Mouse (Mus musculus) CH12.LX (cell line): ENCODE measurements around the gene Zfp324. TPM values are rescaled to one million over a fixed set of nuclear protein-coding genes. Genes with fewer than 3 reads are reported as not detected.

Source experiments
- DNase-seq: peaks from one replicate; pipeline ENCODE4 v3.0.0-alpha.2; 2013; ENCODE audit errors: extremely low read depth
- H3K27ac ChIP-seq: 2 replicates; pipeline ENCODE4 v1.5.1; 2012; ENCODE audit warnings: low read depth, mild to moderate bottlenecking, control low read depth, moderate library complexity; ENCODE audit not compliant: insufficient read depth
- H3K27me3 ChIP-seq: replicated peaks from 2 replicates; pipeline ENCODE3; 2012; ENCODE audit warnings: inconsistent platforms
- H3K36me3 ChIP-seq, 2 experiments: replicated peaks in 1 of 2; 2 replicates each; pipeline versions ENCODE3 to v1.6.1; 2012; ENCODE audit warnings: inconsistent platforms in 1 of 2, low read length in 1 of 2, mild to moderate bottlenecking in 1 of 2, mixed read lengths in 1 of 2, moderate library complexity in 1 of 2; ENCODE audit not compliant: control insufficient read depth in 1 of 2, insufficient read depth in 1 of 2
- H3K4me1 ChIP-seq, 2 experiments: 2 replicates each; pipeline ENCODE4 v1.6.1; 2012; ENCODE audit warnings: inconsistent platforms in 1 of 2, moderate library complexity in 1 of 2; ENCODE audit not compliant: insufficient read depth in 2 of 2, control insufficient read depth in 1 of 2
- H3K4me2 ChIP-seq: 2 replicates; pipeline ENCODE4 v1.6.1; 2012; ENCODE audit warnings: low read depth, mild to moderate bottlenecking, control low read depth; ENCODE audit not compliant: poor library complexity, insufficient read depth, severe bottlenecking
- H3K4me3 ChIP-seq, 3 experiments: fragments of 150-350 bp in 1 of 3; sonication (generic) in 1 of 3; replicated peaks in 1 of 3; 2 replicates each; pipeline versions ENCODE3 to v1.5.1; 2011 to 2012; ENCODE audit warnings: low read depth in 2 of 3, low read length in 2 of 3, mild to moderate bottlenecking in 2 of 3, moderate library complexity in 2 of 3, control low read depth in 1 of 3, improper control_type of control experiment in 1 of 3, inconsistent platforms in 1 of 3, mixed read lengths in 1 of 3; ENCODE audit not compliant: poor library complexity in 1 of 3
- H3K79me2 ChIP-seq: replicated peaks from 2 replicates; pipeline ENCODE4 v1.6.1; 2012; ENCODE audit warnings: mild to moderate bottlenecking, moderate library complexity; ENCODE audit not compliant: control insufficient read depth, poor library complexity, insufficient read depth, severe bottlenecking; ENCODE audit errors: extremely low read depth
- H3K9ac ChIP-seq: 2 replicates; pipeline ENCODE4 v1.6.1; 2012; ENCODE audit warnings: low read depth, mild to moderate bottlenecking, control low read depth, moderate library complexity; ENCODE audit not compliant: insufficient read depth
- H3K9me3 ChIP-seq: replicated peaks from 2 replicates; pipeline ENCODE3; 2012; ENCODE audit warnings: low read length, inconsistent platforms, mixed read lengths
- BHLHE40 ChIP-seq: IDR thresholded peaks from 2 replicates; pipeline ENCODE4 v1.6.1; 2011; ENCODE audit warnings: mild to moderate bottlenecking, low read depth, low read length, improper control_type of control experiment
- CHD2 ChIP-seq: IDR thresholded peaks from 2 replicates; pipeline ENCODE4 v1.6.1; 2011; ENCODE audit warnings: low read length, improper control_type of control experiment
- E2F4 ChIP-seq: IDR thresholded peaks from 2 replicates; pipeline ENCODE4 v1.6.1; 2011; ENCODE audit warnings: low read depth, low read length, improper control_type of control experiment; ENCODE audit not compliant: insufficient replicate concordance
- ELF1 ChIP-seq: IDR thresholded peaks from 2 replicates; pipeline ENCODE4 v1.6.1; 2014; ENCODE audit warnings: low read depth, mild to moderate bottlenecking, inconsistent platforms, low read length, improper control_type of control experiment
- EP300 ChIP-seq: IDR thresholded peaks from 2 replicates; pipeline ENCODE4 v1.6.1; 2011; ENCODE audit warnings: low read length, improper control_type of control experiment
- ETS1 ChIP-seq: conservative IDR thresholded peaks from 2 replicates; pipeline ENCODE4 v1.6.1; 2012; ENCODE audit warnings: low read depth, mild to moderate bottlenecking, inconsistent platforms, low read length, improper control_type of control experiment, moderate library complexity
- GABPA ChIP-seq: IDR thresholded peaks from 2 replicates; pipeline ENCODE4 v1.6.1; 2012; ENCODE audit warnings: low read depth, low read length, improper control_type of control experiment, inconsistent platforms; ENCODE audit not compliant: insufficient replicate concordance
- HCFC1 ChIP-seq: IDR thresholded peaks from 2 replicates; pipeline ENCODE4 v1.6.1; 2012; ENCODE audit warnings: low read depth, mild to moderate bottlenecking, inconsistent platforms, low read length, improper control_type of control experiment
- JUN ChIP-seq: IDR thresholded peaks from 2 replicates; pipeline ENCODE4 v1.6.1; 2011; ENCODE audit warnings: low read depth, mild to moderate bottlenecking, low read length, improper control_type of control experiment, moderate library complexity; ENCODE audit not compliant: insufficient read depth
- MEF2A ChIP-seq: IDR thresholded peaks from 2 replicates; pipeline ENCODE4 v1.6.1; 2014; ENCODE audit warnings: low read depth, mild to moderate bottlenecking, inconsistent platforms, low read length, improper control_type of control experiment, borderline replicate concordance
- MXI1 ChIP-seq: IDR thresholded peaks from 2 replicates; pipeline ENCODE4 v1.6.1; 2011; ENCODE audit warnings: mild to moderate bottlenecking, low read depth, low read length, improper control_type of control experiment
- MYC ChIP-seq: IDR thresholded peaks from 2 replicates; pipeline ENCODE4 v1.6.1; 2011; ENCODE audit warnings: low read depth, mild to moderate bottlenecking, improper control_type of control experiment, low read length
- NELFE ChIP-seq: IDR thresholded peaks from 2 replicates; pipeline ENCODE4 v1.6.1; 2011; ENCODE audit warnings: low read depth, low read length, improper control_type of control experiment
- NRF1 ChIP-seq: IDR thresholded peaks from 2 replicates; pipeline ENCODE4 v1.6.1; 2014; ENCODE audit warnings: low read depth, mild to moderate bottlenecking, inconsistent platforms, low read length, improper control_type of control experiment, moderate library complexity
- PAX5 ChIP-seq: IDR thresholded peaks from 2 replicates; pipeline ENCODE4 v1.6.1; 2012; ENCODE audit warnings: low read length, inconsistent platforms, mixed read lengths
- POLR2A ChIP-seq: IDR thresholded peaks from 2 replicates; pipeline ENCODE4 v1.6.1; 2011; ENCODE audit warnings: low read depth, mild to moderate bottlenecking, improper control_type of control experiment, low read length
- POLR2AphosphoS2 ChIP-seq: IDR thresholded peaks from 2 replicates; pipeline ENCODE4 v1.6.1; 2011; ENCODE audit warnings: low read depth, low read length, improper control_type of control experiment
- SMC3 ChIP-seq: IDR thresholded peaks from 2 replicates; pipeline ENCODE4 v1.6.1; 2011; ENCODE audit warnings: low read depth, low read length, improper control_type of control experiment
- TBP ChIP-seq: conservative IDR thresholded peaks from 2 replicates; pipeline ENCODE4 v1.6.1; 2011; ENCODE audit warnings: low read depth, low read length, improper control_type of control experiment
- TCF12 ChIP-seq: IDR thresholded peaks from 2 replicates; pipeline ENCODE4 v1.6.1; 2014; ENCODE audit warnings: low read depth, mild to moderate bottlenecking, inconsistent platforms, low read length, improper control_type of control experiment
- UBTF ChIP-seq: IDR thresholded peaks from 2 replicates; pipeline ENCODE4 v1.6.1; 2012; ENCODE audit warnings: low read depth, mild to moderate bottlenecking, inconsistent platforms, low read length, improper control_type of control experiment, moderate library complexity
- USF1 ChIP-seq: IDR thresholded peaks from 2 replicates; pipeline ENCODE4 v1.6.1; 2014; ENCODE audit warnings: low read depth, mild to moderate bottlenecking, inconsistent platforms, low read length, improper control_type of control experiment
- ZKSCAN1 ChIP-seq: IDR thresholded peaks from 2 replicates; pipeline ENCODE4 v1.6.1; 2012; ENCODE audit warnings: low read depth, inconsistent platforms, low read length, improper control_type of control experiment, borderline replicate concordance
- ZNF384 ChIP-seq: IDR thresholded peaks from 2 replicates; pipeline ENCODE4 v1.6.1; 2012; ENCODE audit warnings: low read depth, low read length, improper control_type of control experiment, inconsistent platforms
- dilution Hi-C: fragments of 300-500 bp; cut with MboI; formaldehyde crosslinking; loops from 2 replicates; pipeline ENCODE4 v1.14.3; 2020; ENCODE audit warnings: low sequenced_read_pairs; ENCODE audit not compliant: extremely low pct_unique_long_range_greater_than_20kb, extremely low pct_ligation_motif_present
- in situ Hi-C: fragments of 300-500 bp; cut with MboI; formaldehyde crosslinking; loops from 3 replicates; pipeline ENCODE4 v1.14.3; 2019; ENCODE audit warnings: low sequenced_read_pairs, low pct_ligation_motif_present, low pct_unique_long_range_greater_than_20kb, mixed read lengths
- polyA plus RNA-seq: library from polyadenylated mRNA; unstranded; fragments of >175 nt; gene quantifications from 2 replicates; pipeline ENCODE4 v1.2.1, GENCODE M21; 2012; ENCODE audit warnings: low read depth; ENCODE audit not compliant: insufficient read length
- total RNA-seq, 2 experiments: library from RNA; depleted of rRNA; stranded (reverse); fragments of 300-350 nt in 1 of 2; fragments of >200 nt in 1 of 2; gene quantifications; 2 replicates each; pipeline ENCODE4 v1.2.3; 2012 to 2014

Zfp324 gene
- total and polyA plus RNA-seq, 3 experiments, result 3.8 to 7.3 (median 6.4) TPM

GRCm38 (mm10) chr7:12993148-12993547 is 27.5 kb downstream of the Zfp324 start:
- H3K9me3 ChIP-seq, result no peaks in the 10 kb centered on the region
- H3K4me3 ChIP-seq, result no peak overlapping the region
- H3K4me1 ChIP-seq, result peaks cover 3 to 4% of the 10 kb centered on the region in 2 experiments; a peak in 1 of 4 replicates
- H3K27me3 ChIP-seq, result no peaks in the 10 kb centered on the region
- DNase-seq, result no peak
- in situ Hi-C loops, result no loop called here
- TF ChIP-seq PAX5 (no peak), JUN (no peak), MYC (no peak), ELF1 (no peak), ETS1 (no peak), MEF2A (no peak), BHLHE40 (no peak), E2F4 (no peak), ZNF384 (no peak), TBP (no peak), NRF1 (no peak), EP300 (no peak), CHD2 (no peak), POLR2AphosphoS2 (no peak), NELFE (no peak), GABPA (no peak), USF1 (no peak), ZKSCAN1 (no peak), UBTF (no peak)
- no peak overlapping the region for H3K27ac ChIP-seq
- no peaks in the 10 kb centered on the region for H3K79me2 ChIP-seq
- H3K4me2 ChIP-seq, result no peak overlapping the region
- H3K36me3 ChIP-seq, result no peaks in the 10 kb centered on the region
- H3K9ac ChIP-seq, result no peak overlapping the region
- dilution Hi-C loops, result no loop called here

- Histone ChIP-seq H3K4me1 (peaks cover 3% of the 10 kb centered on the region in 2 experiments; a peak in 1 of 4 replicates), H3K4me3 (no peak overlapping the region), H3K4me2 (no peak overlapping the region), H3K9me3 (no peaks in the 10 kb centered on the region), H3K27ac (no peak overlapping the region), H3K9ac (no peak overlapping the region), H3K79me2 (no peaks in the 10 kb centered on the region), H3K36me3 (no peaks in the 10 kb centered on the region), H3K27me3 (no peaks in the 10 kb centered on the region)
- in situ Hi-C loops (no loop called here), dilution Hi-C loops (no loop called here)
- no peak for DNase-seq
- TF ChIP-seq SMC3 (no peak), NELFE (no peak), ZNF384 (no peak), TCF12 (no peak), USF1 (no peak), PAX5 (no peak), MYC (no peak), CHD2 (no peak), ELF1 (no peak), BHLHE40 (no peak), EP300 (no peak), POLR2A (no peak), HCFC1 (no peak), NRF1 (no peak), GABPA (no peak), E2F4 (no peak), MXI1 (no peak), ZKSCAN1 (no peak)
These were observed 30.2 kb downstream of the Zfp324 start for GRCm38 (mm10) chr7:12995862-12996261.
